Mouse (Mus musculus) ES-E14 (cell line): ENCODE measurements at regions not wholly inside any gene's neighbourhood (a gene's known extent, or its start where the extent isn't known, plus 50 kb on each side); places are given as distances from the start of the nearest gene placed in this dataset.

Experiments
- HCFC1 ChIP-seq: IDR thresholded peaks from 2 replicates; pipeline ENCODE4 v1.6.1; 2012; ENCODE audit warnings: low read length, inconsistent platforms, borderline replicate concordance; ENCODE audit not compliant: insufficient read depth
- MAFK ChIP-seq: IDR thresholded peaks from 2 replicates; pipeline ENCODE4 v1.6.1; 2014; ENCODE audit warnings: mild to moderate bottlenecking, low read depth, low read length, inconsistent platforms; ENCODE audit not compliant: insufficient read depth
- ZC3H11A ChIP-seq: IDR thresholded peaks from 2 replicates; pipeline ENCODE4 v1.6.1; 2012; ENCODE audit warnings: low read depth, mild to moderate bottlenecking, inconsistent platforms, low read length, borderline replicate concordance
- ZNF384 ChIP-seq: IDR thresholded peaks from 2 replicates; pipeline ENCODE4 v1.6.1; 2012; ENCODE audit warnings: low read depth, low read length, inconsistent platforms

GRCm38 (mm10) chr17:88305165-88305564 lies 135.3 kb upstream of the Foxn2 start:
- TF ChIP-seq ZNF384: no peak
- TF ChIP-seq ZC3H11A: no peak
- no peak for TF ChIP-seq HCFC1
- TF ChIP-seq MAFK: no peak
